Mouse (Mus musculus): Measurements from ENCODE around the gene Ckap5.

GRCm38 (mm10) chr2:91493981-91494380 is 32.6 kb upstream of the Ckap5 start:
- TF ChIP-seq CTCF (conservative IDR thresholded peaks at IDR 0.05; ENCODE audit: insufficient read depth, insufficient read length, low read depth, low read length) (no peak), POLR2A (IDR thresholded peaks at IDR 0.05; ENCODE audit: low read depth, low read length) (no peak)
